Mouse (Mus musculus): Measurements from ENCODE around the gene Zfp235. TPM values are rescaled to one million over a fixed set of nuclear protein-coding genes. Genes with fewer than 3 reads are reported as not detected.
A peak's percentile ranks its signal among the peaks of the same experiment; 100 is the strongest.

Gene Zfp235
- total RNA-seq (2021) (1 to 10 TPM; 4.2 to 5.4 TPM), polyA plus RNA-seq (2012; rRNA removed) (3.1 and 5.5 TPM in 2 replicates)
- long read RNA-seq, partial matches to known transcripts = 0 of 1 reads
- long read RNA-seq, other reads (novel, unspliced or antisense) = 0 of 1 reads

DNA sequence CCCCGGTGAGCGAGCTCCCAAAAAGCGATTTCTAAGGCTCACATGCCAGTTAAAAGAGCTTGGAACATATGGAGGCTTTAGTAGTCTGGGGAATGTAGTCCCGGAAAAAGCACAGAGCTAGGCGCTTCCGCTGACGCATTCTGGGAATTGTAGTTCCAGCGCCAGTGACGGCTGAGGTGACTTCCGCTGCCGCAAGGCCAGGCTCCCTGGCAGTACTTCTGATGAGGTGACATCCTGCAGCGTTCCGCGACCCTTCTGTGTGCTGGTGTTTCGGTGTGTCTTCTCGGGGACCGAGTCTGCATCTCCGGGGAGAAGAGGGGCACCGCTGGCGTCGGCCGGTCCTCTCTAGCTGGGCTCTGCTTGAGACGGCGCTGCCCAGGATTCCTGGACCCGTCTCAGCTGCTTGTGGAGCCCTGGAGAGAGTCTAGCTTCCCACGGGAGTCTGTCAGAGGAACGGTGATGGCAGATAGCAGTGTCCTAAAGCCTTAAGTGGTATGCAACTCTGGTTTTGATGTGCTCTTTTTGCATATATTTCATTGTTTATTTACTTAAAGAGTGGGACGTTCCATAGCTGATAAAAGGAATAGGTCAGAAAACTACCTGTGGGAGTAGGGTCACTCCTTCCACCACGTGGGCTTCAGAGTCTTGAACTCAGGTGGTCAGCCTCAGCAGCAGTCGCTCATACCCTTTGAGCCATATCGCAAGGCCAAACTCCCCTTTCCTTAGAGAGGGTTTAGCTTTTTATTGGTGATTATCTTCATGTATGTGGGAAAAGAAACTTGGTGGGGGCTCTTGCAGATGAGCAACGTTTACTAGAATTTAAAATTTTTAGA, at the start of gene Zfp235:
Gene Zfp235, plus strand, starts transcription at position 174 of the 833 bp plus-strand sequence.
- H3K4me3 ChIP-seq = peak within 1 kb of the TSS; percentile 78
- intact Hi-C loops (cut with DNase I) = loop anchor here (1.0 to 5.0 kb wide), 6 partner anchors 22 to 182 kb away; partner anchors contain the start of genes Zfp108, Zfp112, Zfp180 and Zfp94
- peak within 1 kb of the TSS; percentile 65 for H3K27ac ChIP-seq
- H3K27me3 ChIP-seq (ENCODE audit: control insufficient read depth, insufficient read depth, low read length) = no peaks in the 10 kb centered on the region
- DNase-seq = peak; percentile 88 to 90
- TF ChIP-seq EP300 (IDR thresholded peaks at IDR 0.05; ENCODE audit: insufficient read depth, low read depth, low read length) (0 out of 2 replicates have a peak, but pooled peaks have one; percentile 35), POLR2A (IDR thresholded peaks at IDR 0.05; ENCODE audit: insufficient read depth, low read depth, low read length) (peak; percentile 89), CTCF (IDR thresholded peaks at IDR 0.05) (no peak)
- 2% methylated on average over 32 of the region's 32 CpGs for WGBS
- H3K79me2 ChIP-seq (replicated peaks; ENCODE audit: control insufficient read depth, insufficient read depth, low read length) = no peaks in the 10 kb centered on the region
- H3K9ac ChIP-seq (ENCODE audit: low read depth, low read length) = peak within 1 kb of the TSS; percentile 78
- H3K36me3 ChIP-seq (ENCODE audit: control insufficient read depth, insufficient read depth, low read length) = no peaks in the 10 kb centered on the region
- H3K4me1 ChIP-seq (ENCODE audit: control insufficient read depth, insufficient read depth, low read length) = peaks cover 4% of the 10 kb centered on the region

GRCm38 (mm10) chr7:24086871-24087270, 47.1 kb upstream of the Zfp235 start:
- no peaks in the 10 kb centered on the region for H3K27me3 ChIP-seq (ENCODE audit: control insufficient read depth, insufficient read depth, low read length)
- no peak overlapping the region for H3K4me3 ChIP-seq
- H3K4me1 ChIP-seq (ENCODE audit: control insufficient read depth, insufficient read depth, low read length) = peaks cover 8% of the 10 kb centered on the region
- H3K27ac ChIP-seq = no peak overlapping the region
- DNase-seq = no peak
- intact Hi-C loops (cut with DNase I) = no loop called here
- WGBS = 96% methylated on average over 4 of the region's 4 CpGs
- no peak overlapping the region for H3K9ac ChIP-seq (ENCODE audit: low read depth, low read length)
- TF ChIP-seq CTCF (IDR thresholded peaks at IDR 0.05) = no peak
- no peak for TF ChIP-seq POLR2A (IDR thresholded peaks at IDR 0.05; ENCODE audit: insufficient read depth, low read depth, low read length)
- TF ChIP-seq EP300 (IDR thresholded peaks at IDR 0.05; ENCODE audit: insufficient read depth, low read depth, low read length) = no peak
- peaks cover 4% of the 10 kb centered on the region; the same call in 1 of the 2 replicates for H3K79me2 ChIP-seq (replicated peaks; ENCODE audit: control insufficient read depth, insufficient read depth, low read length)
- no peaks in the 10 kb centered on the region for H3K36me3 ChIP-seq (ENCODE audit: control insufficient read depth, insufficient read depth, low read length)

GRCm38 (mm10) chr7:24087485-24088125, 46.4 kb upstream of the Zfp235 start:
- peaks cover 4% of the 10 kb centered on the region; the same call in 1 of the 2 replicates for H3K79me2 ChIP-seq (replicated peaks; ENCODE audit: control insufficient read depth, insufficient read depth, low read length)
- H3K27ac ChIP-seq = no peak overlapping the region
- H3K4me1 ChIP-seq (ENCODE audit: control insufficient read depth, insufficient read depth, low read length) = peaks cover 7% of the 10 kb centered on the region
- WGBS = 95% methylated on average over 12 of the region's 12 CpGs
- no peak overlapping the region for H3K9ac ChIP-seq (ENCODE audit: low read depth, low read length)
- TF ChIP-seq POLR2A (IDR thresholded peaks at IDR 0.05; ENCODE audit: insufficient read depth, low read depth, low read length) = no peak
- no peak for TF ChIP-seq EP300 (IDR thresholded peaks at IDR 0.05; ENCODE audit: insufficient read depth, low read depth, low read length)
- TF ChIP-seq CTCF (IDR thresholded peaks at IDR 0.05) = no peak
- intact Hi-C loops (cut with DNase I) = no loop called here
- no peak for DNase-seq
- H3K36me3 ChIP-seq (ENCODE audit: control insufficient read depth, insufficient read depth, low read length) = no peaks in the 10 kb centered on the region
- H3K4me3 ChIP-seq = no peak overlapping the region
- H3K27me3 ChIP-seq (ENCODE audit: control insufficient read depth, insufficient read depth, low read length) = no peaks in the 10 kb centered on the region

DNA sequence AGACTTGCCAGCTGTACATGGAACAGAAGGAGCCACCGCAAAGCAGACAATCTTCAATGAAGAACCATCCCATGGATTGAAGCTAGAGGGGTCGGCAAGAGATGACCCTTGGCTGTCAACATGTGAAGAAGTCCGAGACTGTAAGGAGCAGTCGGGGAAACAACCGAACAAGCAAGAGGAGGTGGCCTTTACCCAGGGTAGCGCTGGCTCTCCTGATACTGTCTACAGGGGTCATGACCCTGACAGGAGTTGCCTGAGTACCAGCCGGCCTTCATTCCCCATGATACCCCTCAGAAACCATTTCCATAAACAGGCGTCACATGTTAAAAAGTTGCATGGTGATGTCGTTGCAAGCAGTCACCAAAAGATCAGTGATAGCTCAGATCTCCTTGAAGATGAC, 29.6 kb upstream of the Zfp235 start:
- Histone ChIP-seq H3K27me3 (ENCODE audit: control insufficient read depth, insufficient read depth, low read length) (no peaks in the 10 kb centered on the region), H3K79me2 (replicated peaks; ENCODE audit: control insufficient read depth, insufficient read depth, low read length) (no peaks in the 10 kb centered on the region), H3K36me3 (ENCODE audit: control insufficient read depth, insufficient read depth, low read length) (no peaks in the 10 kb centered on the region; the same call in 1 of the 2 replicates), H3K27ac (no peak overlapping the region), H3K9ac (ENCODE audit: low read depth, low read length) (no peak overlapping the region), H3K4me3 (no peak overlapping the region), H3K4me1 (ENCODE audit: control insufficient read depth, insufficient read depth, low read length) (no peaks in the 10 kb centered on the region)
- DNase-seq = no peak
- intact Hi-C loops (cut with DNase I) = no loop called here
- 91% methylated on average over 9 of the region's 9 CpGs for WGBS
- TF ChIP-seq CTCF (IDR thresholded peaks at IDR 0.05) = no peak

DNA sequence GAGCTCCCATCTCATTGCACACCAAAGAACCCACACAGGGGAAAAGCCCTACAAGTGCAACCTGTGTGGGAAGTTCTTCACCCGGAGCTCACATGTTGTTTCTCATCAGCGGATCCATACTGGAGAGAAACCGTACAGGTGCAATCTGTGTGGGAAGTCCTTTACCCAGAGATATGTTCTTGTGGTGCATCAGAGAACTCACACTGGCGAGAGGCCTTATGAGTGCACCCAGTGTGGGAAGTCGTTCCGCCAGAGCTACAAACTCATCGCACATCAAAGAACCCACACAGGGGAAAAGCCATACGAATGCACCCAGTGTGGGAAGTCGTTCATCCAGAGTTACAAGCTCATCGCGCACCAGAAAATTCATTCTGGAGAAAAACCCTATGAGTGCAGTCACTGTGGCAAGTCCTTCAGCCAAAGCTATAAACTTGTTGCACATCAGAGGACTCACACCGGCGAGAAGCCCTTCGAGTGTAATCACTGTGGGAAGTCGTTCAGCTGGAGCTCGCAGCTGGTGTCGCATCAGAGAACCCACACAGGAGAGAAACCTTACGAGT, 28.7 kb upstream of the Zfp235 start:
- WGBS = 93% methylated on average over 18 of the region's 18 CpGs
- TF ChIP-seq CTCF (IDR thresholded peaks at IDR 0.05) (no peak), EP300 (IDR thresholded peaks at IDR 0.05; ENCODE audit: insufficient read depth, low read depth, low read length) (no peak), POLR2A (IDR thresholded peaks at IDR 0.05; ENCODE audit: insufficient read depth, low read depth, low read length) (no peak)
- Histone ChIP-seq H3K36me3 (ENCODE audit: control insufficient read depth, insufficient read depth, low read length) (no peaks in the 10 kb centered on the region; the same call in 1 of the 2 replicates), H3K27me3 (ENCODE audit: control insufficient read depth, insufficient read depth, low read length) (no peaks in the 10 kb centered on the region), H3K79me2 (replicated peaks; ENCODE audit: control insufficient read depth, insufficient read depth, low read length) (no peaks in the 10 kb centered on the region), H3K4me1 (ENCODE audit: control insufficient read depth, insufficient read depth, low read length) (no peaks in the 10 kb centered on the region), H3K27ac (no peak overlapping the region), H3K4me3 (no peak overlapping the region), H3K9ac (ENCODE audit: low read depth, low read length) (no peak overlapping the region)
- intact Hi-C loops (cut with DNase I) = no loop called here
- DNase-seq = no peak
